Mouse (Mus musculus) midbrain, embryonic 10.5 days (tissue): ENCODE results near the gene Cpxm2. TPM values are rescaled to one million over a fixed set of nuclear protein-coding genes. Genes with fewer than 3 reads are reported as not detected.

Experiments used
- DNase-seq: peaks from one replicate; pipeline ENCODE4 v3.0.0-alpha.2; 2017; ENCODE audit warnings: low spot score
- H3K27ac ChIP-seq: fragments of 300-500 bp; sonication (generic); replicated peaks from 2 replicates; pipeline ENCODE4 v1.5.1; 2016; ENCODE audit warnings: mild to moderate bottlenecking
- H3K27me3 ChIP-seq: fragments of 300-500 bp; sonication (generic); 2 replicates; pipeline ENCODE4 v1.6.1; 2016; ENCODE audit warnings: low read depth, mild to moderate bottlenecking; ENCODE audit not compliant: poor library complexity, severe bottlenecking
- H3K36me3 ChIP-seq: fragments of 300-500 bp; sonication (generic); 2 replicates; pipeline ENCODE4 v1.6.1; 2016; ENCODE audit warnings: mild to moderate bottlenecking, moderate library complexity
- H3K4me1 ChIP-seq: fragments of 300-500 bp; sonication (generic); 2 replicates; pipeline ENCODE4 v1.6.1; 2016
- H3K4me3 ChIP-seq: fragments of 300-500 bp; sonication (generic); 2 replicates; pipeline ENCODE4 v1.5.1; 2016; ENCODE audit warnings: mild to moderate bottlenecking, moderate library complexity
- H3K9me3 ChIP-seq: fragments of 300-500 bp; sonication (generic); replicated peaks from 2 replicates; pipeline ENCODE4 v1.6.1; 2016; ENCODE audit warnings: mild to moderate bottlenecking
- WGBS: fragments of 180-500 bp; shearing (Covaris S2); methylation state at CpG from one replicate; pipeline ENCODE4 v1.1.7; 2016; 5-methylcytosine and 5-hydroxymethylcytosine counted together
- polyA plus RNA-seq: library from polyadenylated mRNA; unstranded; fragments of >200 nt; fragmentation: Nextera tagmentation; extraction: Ambion mirVana; gene quantifications from 2 replicates; pipeline ENCODE4 v1.2.1, GENCODE M21; 2016

Gene Cpxm2
- polyA plus RNA-seq, 1 experiment from 2014 or later, result 0.94 TPM

DNA sequence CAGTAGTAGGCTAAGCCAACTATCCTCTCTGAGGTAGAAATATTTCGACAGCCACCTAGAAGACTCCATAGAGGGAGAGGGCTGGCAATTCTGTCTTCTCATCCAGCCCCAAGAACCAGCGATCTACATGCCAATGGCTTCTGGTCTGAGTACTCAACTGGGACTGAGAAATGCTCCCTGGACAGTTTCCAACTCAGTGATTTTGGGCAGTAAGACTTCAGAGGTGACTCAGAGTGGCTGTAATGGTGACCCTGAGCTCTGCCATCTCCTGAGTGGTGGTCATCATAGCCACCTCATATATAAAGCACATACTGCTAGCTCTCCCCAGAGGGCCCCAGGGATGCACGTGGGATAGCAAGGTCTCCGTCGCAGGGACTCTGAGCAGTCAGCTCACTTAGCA, 87.0 kb downstream of the Cpxm2 start:
- H3K27me3 ChIP-seq, result no peaks in the 10 kb centered on the region
- no peak for DNase-seq
- H3K9me3 ChIP-seq, result no peaks in the 10 kb centered on the region
- no peak overlapping the region for H3K27ac ChIP-seq
- H3K4me1 ChIP-seq, result no peaks in the 10 kb centered on the region
- H3K36me3 ChIP-seq, result no peaks in the 10 kb centered on the region
- no peak overlapping the region for H3K4me3 ChIP-seq
- 88% methylated on average over 5 of the region's 5 CpGs for WGBS

DNA sequence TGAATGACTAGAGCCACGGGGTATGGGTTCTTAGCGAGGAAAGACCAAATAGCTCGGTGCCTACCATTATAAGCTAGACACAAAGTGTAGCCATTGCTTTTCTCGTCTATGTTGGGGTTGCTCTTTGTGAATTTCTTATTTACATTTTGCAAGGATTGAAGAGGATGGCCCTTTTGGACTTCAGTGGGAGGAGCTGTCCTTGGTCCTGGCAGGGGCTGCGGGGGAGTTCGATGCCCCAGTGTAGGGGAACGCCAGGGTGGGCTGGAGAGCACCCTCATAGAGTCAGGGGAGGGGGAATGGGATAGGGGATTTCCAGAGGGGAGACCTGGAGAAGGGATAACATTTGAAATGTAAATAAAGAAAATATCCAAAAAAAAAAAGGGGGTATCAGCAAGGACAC, 94.4 kb downstream of the Cpxm2 start:
- 84% methylated on average over 7 of the region's 7 CpGs for WGBS
- H3K4me1 ChIP-seq, result no peaks in the 10 kb centered on the region
- no peak for DNase-seq
- no peak overlapping the region for H3K4me3 ChIP-seq
- H3K27ac ChIP-seq, result no peak overlapping the region
- H3K9me3 ChIP-seq, result no peaks in the 10 kb centered on the region
- H3K27me3 ChIP-seq, result no peaks in the 10 kb centered on the region
- no peaks in the 10 kb centered on the region for H3K36me3 ChIP-seq

- Histone ChIP-seq H3K4me1 (no peaks in the 10 kb centered on the region), H3K9me3 (no peaks in the 10 kb centered on the region), H3K27me3 (no peaks in the 10 kb centered on the region), H3K36me3 (no peaks in the 10 kb centered on the region), H3K27ac (no peak overlapping the region), H3K4me3 (no peak overlapping the region)
- DNase-seq, result no peak
- 84% methylated on average over 7 of the region's 7 CpGs for whole genome bisulfite sequencing
Observed at GRCm38 (mm10) chr7:132056565-132056964, 98.0 kb downstream of the Cpxm2 start.

DNA sequence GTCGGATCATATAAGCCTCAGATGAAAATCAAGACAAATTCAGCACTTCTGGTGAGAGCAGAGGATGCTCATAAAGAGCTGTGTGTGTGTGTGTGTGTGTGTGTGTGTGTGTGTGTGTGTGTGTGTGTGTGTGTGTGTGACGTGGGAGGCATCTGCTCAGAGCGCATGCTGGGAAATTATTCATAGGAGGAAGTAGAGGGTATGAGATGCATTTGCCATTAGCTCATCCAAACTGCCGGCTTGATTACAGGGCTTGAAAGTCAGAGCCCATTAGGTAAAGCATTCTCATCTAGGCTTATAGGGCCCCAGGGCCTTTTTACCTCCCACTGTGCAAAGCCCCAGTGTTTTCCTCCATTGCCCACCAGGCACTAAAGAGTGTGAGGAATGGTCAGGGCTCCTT, 107.9 kb downstream of the Cpxm2 start:
- no peaks in the 10 kb centered on the region for H3K27me3 ChIP-seq
- H3K4me1 ChIP-seq, result peaks cover 10% of the 10 kb centered on the region
- H3K36me3 ChIP-seq, result no peaks in the 10 kb centered on the region
- no peak overlapping the region for H3K27ac ChIP-seq
- no peaks in the 10 kb centered on the region for H3K9me3 ChIP-seq
- WGBS, result 75% methylated on average over 4 of the region's 4 CpGs
- no peak overlapping the region for H3K4me3 ChIP-seq
- DNase-seq, result no peak

- WGBS, result 71% methylated on average over 6 of the region's 6 CpGs
- DNase-seq, result no peak
- Histone ChIP-seq H3K4me3 (no peak overlapping the region), H3K27me3 (no peaks in the 10 kb centered on the region), H3K9me3 (no peaks in the 10 kb centered on the region), H3K36me3 (no peaks in the 10 kb centered on the region), H3K4me1 (peaks cover 15% of the 10 kb centered on the region), H3K27ac (no peak overlapping the region)
Observed at GRCm38 (mm10) chr7:132031940-132032531, 122.5 kb downstream of the Cpxm2 start.

DNA sequence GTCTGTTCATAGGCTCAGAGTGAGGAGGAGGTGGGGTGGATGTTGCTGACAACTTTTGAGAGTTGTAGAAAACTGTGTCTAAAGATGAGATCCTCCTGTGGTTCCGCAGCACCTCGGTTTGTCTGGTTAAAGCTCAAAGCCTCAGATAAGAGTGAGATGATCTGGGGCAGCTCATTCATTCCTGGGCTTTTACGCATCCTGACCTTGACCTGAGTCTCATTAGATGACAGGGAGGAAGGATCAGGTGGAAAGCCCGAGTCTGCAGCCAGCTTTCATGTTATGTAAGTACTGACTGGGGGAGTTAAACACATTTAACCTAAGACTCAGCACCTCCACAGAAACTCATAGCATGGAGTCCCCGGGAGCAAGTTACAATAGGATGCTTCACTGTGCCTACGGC, 127.9 kb downstream of the Cpxm2 start:
- Histone ChIP-seq H3K27ac (no peak overlapping the region), H3K4me1 (peaks cover 8% of the 10 kb centered on the region), H3K9me3 (no peaks in the 10 kb centered on the region), H3K27me3 (no peaks in the 10 kb centered on the region), H3K4me3 (no peak overlapping the region), H3K36me3 (no peaks in the 10 kb centered on the region)
- DNase-seq, result no peak
- WGBS, result 79% methylated on average over 6 of the region's 6 CpGs

DNA sequence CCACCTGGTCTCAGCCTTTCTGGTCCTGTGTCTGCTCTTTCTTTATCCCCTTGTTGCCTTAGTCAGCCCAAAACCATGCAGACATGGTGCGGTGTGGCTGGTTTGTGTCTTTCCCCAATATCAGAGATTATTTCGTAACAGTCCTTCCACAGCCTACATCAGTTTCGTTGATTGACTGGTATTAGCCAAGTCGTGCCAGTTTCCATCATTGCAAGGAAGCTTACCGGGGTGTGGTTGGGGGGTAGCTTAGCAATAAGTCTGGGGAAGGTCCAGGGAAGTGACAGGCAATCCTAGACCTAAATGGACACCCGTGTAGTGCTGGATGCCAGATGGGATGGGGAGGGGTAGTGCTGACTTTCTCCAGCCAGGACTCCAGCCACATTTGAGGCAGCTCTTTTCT, 128.9 kb downstream of the Cpxm2 start:
- Histone ChIP-seq H3K4me3 (no peak overlapping the region), H3K4me1 (peaks cover 7% of the 10 kb centered on the region), H3K27me3 (no peaks in the 10 kb centered on the region), H3K36me3 (no peaks in the 10 kb centered on the region), H3K9me3 (no peaks in the 10 kb centered on the region), H3K27ac (no peak overlapping the region)
- WGBS, result 69% methylated on average over 6 of the region's 6 CpGs
- DNase-seq, result no peak

DNA sequence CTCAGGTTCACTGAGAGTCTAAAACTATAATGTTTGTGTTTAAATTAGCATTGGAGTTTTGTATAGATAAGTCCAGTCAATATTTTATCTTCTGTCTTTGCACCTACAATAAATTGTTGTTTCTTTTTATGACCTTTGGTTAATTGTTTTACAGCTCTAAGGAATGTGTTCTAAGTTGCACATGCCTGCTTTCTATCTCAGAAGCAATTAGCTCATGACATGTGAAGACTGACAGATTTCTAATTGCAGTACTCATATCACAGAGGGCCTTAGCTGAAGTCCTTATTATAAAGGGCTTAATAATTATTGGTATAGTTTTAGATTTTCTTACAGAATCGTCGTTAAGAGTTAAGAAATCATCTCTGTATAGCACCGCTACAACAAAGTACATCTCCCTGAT, 138.6 kb downstream of the Cpxm2 start:
- 79% methylated on average over 3 of the region's 3 CpGs for WGBS
- H3K27me3 ChIP-seq, result no peaks in the 10 kb centered on the region
- no peaks in the 10 kb centered on the region for H3K9me3 ChIP-seq
- H3K4me1 ChIP-seq, result peaks cover 25% of the 10 kb centered on the region
- DNase-seq, result no peak
- no peak overlapping the region for H3K4me3 ChIP-seq
- H3K27ac ChIP-seq, result no peak overlapping the region
- no peaks in the 10 kb centered on the region for H3K36me3 ChIP-seq

GRCm38 (mm10) chr7:132015193-132015592, 139.3 kb downstream of the Cpxm2 start:
- Histone ChIP-seq H3K36me3 (no peaks in the 10 kb centered on the region), H3K4me3 (no peak overlapping the region), H3K27ac (no peak overlapping the region), H3K27me3 (no peaks in the 10 kb centered on the region), H3K4me1 (peaks cover 25% of the 10 kb centered on the region), H3K9me3 (no peaks in the 10 kb centered on the region)
- no peak for DNase-seq
- WGBS, result 8% methylated on average over 3 of the region's 3 CpGs

DNA sequence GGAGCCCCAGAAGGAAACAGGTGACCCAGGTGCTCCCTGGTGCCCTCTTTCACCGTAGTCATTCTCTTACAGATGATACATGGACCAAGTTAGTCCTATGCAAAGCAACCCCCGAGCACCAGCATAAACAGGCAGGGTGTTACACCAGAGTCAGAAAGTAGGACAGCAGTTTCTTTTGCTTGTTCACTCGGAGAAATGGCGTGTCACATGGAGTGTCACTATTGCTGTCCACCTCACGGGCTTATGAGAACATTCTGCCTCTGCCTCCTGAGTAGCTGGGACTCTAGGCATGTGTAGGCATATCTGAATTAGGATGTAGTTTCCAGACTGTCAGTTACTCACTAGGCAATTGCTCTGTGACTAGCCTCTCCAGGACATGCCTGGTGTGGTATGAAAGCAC, 140.6 kb downstream of the Cpxm2 start:
- peaks cover 25% of the 10 kb centered on the region for H3K4me1 ChIP-seq
- WGBS, result 82% methylated on average over 5 of the region's 5 CpGs

GRCm38 (mm10) chr7:132012969-132013679, 141.4 kb downstream of the Cpxm2 start:
- DNase-seq, result no peak
- H3K36me3 ChIP-seq, result no peaks in the 10 kb centered on the region
- 36% methylated on average over 1 of the region's 1 CpGs for WGBS
- H3K27me3 ChIP-seq, result no peaks in the 10 kb centered on the region
- no peak overlapping the region for H3K4me3 ChIP-seq
- H3K4me1 ChIP-seq, result peaks cover 25% of the 10 kb centered on the region
- H3K27ac ChIP-seq, result peak overlapping the region; percentile 33; the same call in 1 of the 2 replicates
- H3K9me3 ChIP-seq, result no peaks in the 10 kb centered on the region

More for the DNA sequence above, 140.6 kb downstream of the Cpxm2 start:
- Histone ChIP-seq H3K36me3 (no peaks in the 10 kb centered on the region), H3K27ac (no peak overlapping the region), H3K4me3 (no peak overlapping the region), H3K27me3 (no peaks in the 10 kb centered on the region), H3K9me3 (no peaks in the 10 kb centered on the region)
- no peak for DNase-seq

GRCm38 (mm10) chr7:132009002-132009401, 145.5 kb downstream of the Cpxm2 start:
- Histone ChIP-seq H3K27me3 (no peaks in the 10 kb centered on the region), H3K4me3 (no peak overlapping the region), H3K9me3 (no peaks in the 10 kb centered on the region), H3K4me1 (peaks cover 16% of the 10 kb centered on the region), H3K27ac (no peak overlapping the region), H3K36me3 (no peaks in the 10 kb centered on the region)
- 89% methylated on average over 7 of the region's 7 CpGs for WGBS
- DNase-seq, result no peak

DNA sequence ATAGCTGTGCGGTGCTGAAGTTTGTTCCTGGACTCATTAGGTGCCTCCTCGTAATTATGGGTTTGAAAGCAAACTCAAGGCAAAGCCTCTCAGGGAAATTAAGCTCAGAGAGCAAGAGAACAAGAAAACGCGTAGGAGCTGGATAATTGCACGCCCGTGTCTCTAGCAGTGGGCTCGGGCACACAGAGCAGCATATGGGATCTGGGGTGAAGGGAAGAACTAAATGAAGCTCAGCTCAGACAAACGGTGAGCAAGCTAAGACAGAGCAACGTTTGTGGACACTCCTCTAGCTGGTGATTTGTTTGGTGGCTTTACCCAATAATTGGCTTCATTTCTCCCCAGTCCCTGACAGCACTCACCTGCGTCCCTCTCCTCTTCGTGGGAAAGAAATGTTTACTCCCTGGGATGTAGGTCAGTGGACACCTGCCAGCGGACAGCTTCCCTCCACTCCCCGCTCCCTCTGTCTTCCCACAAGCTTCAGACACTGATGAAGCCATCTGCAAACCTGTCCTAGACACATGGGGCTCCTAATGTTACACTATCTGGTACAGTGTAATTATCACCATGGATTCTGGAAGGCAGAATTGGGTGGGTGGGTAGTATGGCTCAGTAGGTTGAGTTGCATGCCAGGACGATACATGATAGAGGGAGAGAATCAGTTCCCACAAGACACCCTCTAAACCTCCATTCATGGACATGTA, 148.4 kb downstream of the Cpxm2 start:
- WGBS, result 81% methylated on average over 14 of the region's 14 CpGs
- no peak overlapping the region for H3K27ac ChIP-seq
- no peaks in the 10 kb centered on the region for H3K27me3 ChIP-seq
- H3K9me3 ChIP-seq, result no peaks in the 10 kb centered on the region
- no peak overlapping the region for H3K4me3 ChIP-seq
- H3K36me3 ChIP-seq, result no peaks in the 10 kb centered on the region
- H3K4me1 ChIP-seq, result no peaks in the 10 kb centered on the region
- DNase-seq, result no peak
